Mouse (Mus musculus) heart, postnatal 14 days (tissue): Measurements from ENCODE around the gene Zfp365. TPM values are rescaled to one million over a fixed set of nuclear protein-coding genes. Genes with fewer than 3 reads are reported as not detected.

Experiments
- DNase-seq, 2 experiments: peaks; one replicate each; pipeline ENCODE4 v3.0.0; 2021 to 2022
- intact Hi-C: fragments of 180-260 bp; cut with DNase I; formaldehyde crosslinking; loops from one replicate; pipeline ENCODE4 v1.15.1; 2025
- total RNA-seq, 2 experiments: library from RNA; stranded (reverse); gene quantifications; 2 replicates each; pipeline ENCODE4 v1.2.3; 2021

Zfp365 gene
- total RNA-seq, 2 experiments from 2014 or later = 0.61 to 0.72 TPM

DNA sequence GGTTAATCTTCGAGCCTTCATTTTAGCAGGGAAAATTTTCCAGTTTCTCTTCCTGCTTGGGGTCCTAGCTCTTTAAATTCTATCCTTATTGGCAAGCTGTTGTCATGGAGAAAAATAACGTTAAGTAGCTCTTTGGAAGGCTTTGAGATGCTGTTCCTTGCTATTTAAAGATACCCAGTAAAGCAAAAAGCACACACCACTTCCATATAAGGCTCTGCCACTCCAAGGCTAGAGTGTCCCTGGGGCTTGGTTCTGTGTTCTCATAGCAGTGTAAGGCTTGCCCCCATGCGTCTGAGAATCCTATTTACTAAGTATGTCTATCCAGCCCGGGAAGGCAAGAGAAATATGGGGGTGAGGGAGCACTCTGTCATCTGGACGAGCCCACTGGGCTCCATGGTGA is 56.7 kb downstream of the Zfp365 start:
- DNase-seq = no peak
- intact Hi-C loops = loop anchor here (5.0 kb wide), 2 partner anchors 88 to 128 kb away; no protein-coding TSS in a partner anchor

DNA sequence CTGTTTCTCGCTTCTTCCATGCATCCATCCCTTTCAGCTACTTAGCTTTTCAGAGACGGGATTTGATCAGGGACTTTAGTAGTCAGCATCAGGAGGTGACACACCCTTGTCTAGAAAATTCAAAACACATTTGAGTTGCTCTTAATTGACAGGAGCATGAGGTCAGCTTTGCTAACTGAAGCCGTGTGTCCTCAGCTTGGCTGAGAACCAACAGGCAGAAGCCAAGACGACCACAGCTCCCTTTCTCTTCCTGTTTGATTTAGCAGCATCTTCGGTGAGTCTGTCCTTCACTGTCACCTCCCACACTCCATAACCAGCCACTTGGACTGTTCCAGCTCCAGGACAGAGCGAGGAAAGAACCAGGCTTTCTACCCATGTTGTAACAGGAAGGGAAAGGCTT is 60.1 kb downstream of the Zfp365 start:
- intact Hi-C loops = no loop called here
- DNase-seq = no peak

DNA sequence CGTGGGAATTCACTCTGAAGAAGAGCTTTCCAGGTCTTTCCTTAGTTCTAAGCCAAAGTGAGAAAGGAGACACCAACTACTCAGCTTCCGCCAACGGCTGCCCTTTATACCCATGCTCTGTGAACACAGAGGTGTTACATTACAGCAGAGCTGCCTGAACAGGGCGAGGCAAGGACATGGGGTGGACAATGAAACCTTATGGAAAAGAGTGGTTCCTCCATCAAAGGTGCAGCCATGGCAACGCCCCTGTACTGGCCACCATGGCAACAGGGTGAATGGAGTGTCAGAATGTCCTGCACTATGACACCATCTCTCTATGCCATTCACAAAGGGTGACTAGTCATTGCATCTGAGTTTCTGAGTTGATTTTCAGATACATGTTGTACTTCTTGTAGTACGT is 61.4 kb downstream of the Zfp365 start:
- DNase-seq = no peak
- intact Hi-C loops = no loop called here

- intact Hi-C loops = no loop called here
Measured at GRCm38 (mm10) chr10:67846016-67846650, 66.3 kb downstream of the Zfp365 start.

GRCm38 (mm10) chr10:67841596-67841995 is 70.9 kb downstream of the Zfp365 start:
- no peak for DNase-seq
- intact Hi-C loops = no loop called here

More at GRCm38 (mm10) chr10:67846016-67846650, 66.3 kb downstream of the Zfp365 start:
- DNase-seq = no peak

DNA sequence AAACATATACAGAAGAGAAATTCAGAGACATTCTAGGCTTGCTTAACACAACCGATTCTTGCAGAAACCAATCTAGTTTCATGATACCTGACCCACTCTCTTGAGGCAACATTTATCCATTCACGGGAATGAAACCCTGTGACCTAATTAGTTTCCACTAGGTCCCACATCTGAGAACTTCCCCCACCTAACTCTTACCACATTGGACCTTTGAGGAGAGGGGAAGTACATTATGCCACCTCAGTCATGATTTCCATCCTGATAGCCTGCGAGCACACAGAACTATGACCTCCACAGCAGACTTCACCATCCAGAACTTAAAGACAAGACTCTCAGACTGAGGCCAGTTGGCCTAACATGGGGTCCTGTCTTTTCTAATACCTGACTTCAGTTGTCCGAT is 71.7 kb downstream of the Zfp365 start:
- intact Hi-C loops = no loop called here
- no peak for DNase-seq

- intact Hi-C loops = no loop called here
- DNase-seq = peak; percentile 16 to 18
Measured at GRCm38 (mm10) chr10:67839156-67839555, 73.3 kb downstream of the Zfp365 start.

DNA sequence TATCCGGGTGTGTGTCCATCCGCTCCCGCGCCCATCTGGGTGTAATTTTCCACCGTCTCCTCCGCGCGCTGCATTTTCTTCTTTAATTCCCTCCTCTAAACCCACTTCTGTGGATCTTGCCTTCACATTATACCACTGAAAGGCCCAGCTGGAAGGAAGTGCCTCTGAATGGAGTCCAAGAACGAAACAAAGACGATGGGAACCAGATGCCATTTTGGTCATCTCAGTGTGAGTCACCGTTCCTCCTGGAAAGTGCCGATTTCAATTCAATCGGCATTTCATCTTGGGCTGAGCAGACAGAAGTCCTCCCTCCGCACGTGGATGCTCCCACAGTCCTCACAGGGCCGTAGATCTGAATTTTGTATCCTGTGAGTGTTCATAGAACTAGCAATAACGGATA is 76.0 kb downstream of the Zfp365 start:
- intact Hi-C loops = no loop called here
- DNase-seq = peak in 1 of 2 experiments; percentile 17

Other genes starting within 250 kb of the Zfp365 start
- gene Rtkn2, start 66.9 kb upstream of the Zfp365 start, total RNA-seq = 1 to 10 TPM in 1 of 2 experiments, under 1 TPM in 1; 0.45 to 1.1 TPM